Mouse (Mus musculus): ENCODE results near the gene Fosb.

DNA sequence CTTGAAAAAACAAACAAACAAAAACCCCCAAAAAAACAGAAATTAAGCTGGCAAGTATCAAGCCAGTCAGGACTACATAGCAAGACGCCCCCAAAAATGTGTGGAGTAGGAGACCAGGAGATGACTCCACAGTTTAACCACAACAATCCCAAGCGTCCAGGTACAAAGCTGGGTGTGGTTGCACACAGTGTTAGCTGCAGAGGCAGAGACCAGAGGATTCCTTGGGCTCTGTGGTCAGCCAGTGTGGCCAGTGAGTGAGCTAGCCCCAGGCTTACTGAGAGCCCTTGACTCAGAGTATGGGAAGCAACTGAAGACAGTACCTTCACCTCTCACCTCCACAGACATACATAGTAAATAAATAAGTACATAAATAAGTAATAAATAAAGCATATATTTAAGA lies 22.1 kb upstream of the Fosb start:
- TF ChIP-seq CTCF (IDR thresholded peaks at IDR 0.05; ENCODE audit: borderline replicate concordance, control insufficient read depth, extremely low read depth, insufficient read depth, low read length, poor library complexity) (no peak), POLR2A (IDR thresholded peaks at IDR 0.05; ENCODE audit: control insufficient read depth, extremely low read depth, insufficient read depth, low read length, poor library complexity) (no peak)
